Mouse (Mus musculus): ENCODE measurements around the gene Taldo1.

DNA sequence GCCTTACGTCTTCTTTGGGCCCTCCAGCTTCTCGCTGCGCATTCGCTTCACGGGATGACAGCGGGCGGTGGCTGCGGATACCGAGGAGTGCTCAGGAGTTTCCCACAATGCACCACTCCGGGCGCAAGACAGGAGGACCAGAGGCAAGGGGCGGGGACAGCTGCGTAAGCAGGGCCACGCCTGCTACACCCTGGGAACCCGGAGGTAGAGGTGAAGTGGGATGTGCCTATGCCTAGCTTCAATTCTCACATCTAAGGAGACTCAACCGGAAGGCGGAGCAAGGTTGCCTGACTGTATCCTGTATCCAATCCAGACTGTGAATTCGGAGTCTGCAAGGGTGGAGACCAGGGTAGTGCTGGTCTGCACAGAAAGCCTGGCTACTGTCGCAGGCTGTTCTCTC is 37.3 kb downstream of the Taldo1 start, which contains the start of gene Cend1:
- no peak for TF ChIP-seq USF1 (IDR thresholded peaks at IDR 0.05; ENCODE audit: low read depth)
- TF ChIP-seq POLR2A (IDR thresholded peaks at IDR 0.05; ENCODE audit: insufficient read length, low read depth): no peak
- no peak for TF ChIP-seq REST (IDR thresholded peaks at IDR 0.05; ENCODE audit: insufficient read depth, insufficient read length)
- no peak for TF ChIP-seq MYOD1 (IDR thresholded peaks at IDR 0.05; ENCODE audit: control insufficient read depth in 1 of 3, insufficient read length in 2 of 3, low read depth in 2 of 3)
- no peak for TF ChIP-seq MYOG (IDR thresholded peaks at IDR 0.05; ENCODE audit: control insufficient read depth in 1 of 3, insufficient read depth in 1 of 3, insufficient read length in 2 of 3, low read depth in 2 of 3)
- no peak for TF ChIP-seq MAX (IDR thresholded peaks at IDR 0.05; ENCODE audit: low read depth)

Data from myocyte (in vitro differentiated cells).